Mouse (Mus musculus) embryonic facial prominence, embryonic 14.5 days (tissue): ENCODE measurements around the gene Dip2a. TPM values are rescaled to one million over a fixed set of nuclear protein-coding genes. Genes with fewer than 3 reads are reported as not detected.

Source experiments
- ATAC-seq: fragments of 200-750 bp; cut with Nextera tagmentation; 2 replicates; pipeline ENCODE4 v1.8.0; 2017; ENCODE audit warnings: low read depth, moderate number of reproducible peaks, moderate TSS enrichment
- DNase-seq: peaks from one replicate; pipeline ENCODE4 v3.0.0-alpha.2; 2015; ENCODE audit warnings: low spot score
- H3K27ac ChIP-seq: fragments of 300-500 bp; sonication (generic); replicated peaks from 2 replicates; pipeline ENCODE4 v1.5.1; 2014; ENCODE audit warnings: low read depth, mild to moderate bottlenecking, low read length, moderate library complexity
- H3K27me3 ChIP-seq: fragments of 300-500 bp; sonication (generic); replicated peaks from 2 replicates; pipeline ENCODE4 v1.6.1; 2014; ENCODE audit warnings: low read length; ENCODE audit not compliant: control insufficient read depth, insufficient read depth
- H3K36me3 ChIP-seq: fragments of 300-500 bp; sonication (generic); 2 replicates; pipeline ENCODE4 v1.6.1; 2014; ENCODE audit warnings: low read length, mixed read lengths; ENCODE audit not compliant: control insufficient read depth, insufficient read depth
- H3K4me1 ChIP-seq: fragments of 300-500 bp; sonication (generic); 2 replicates; pipeline ENCODE4 v1.6.1; 2014; ENCODE audit warnings: antibody characterized with exemption, low read length; ENCODE audit not compliant: control insufficient read depth, insufficient read depth
- H3K4me2 ChIP-seq: fragments of 300-500 bp; sonication (generic); 2 replicates; pipeline ENCODE4 v1.6.1; 2014; ENCODE audit warnings: low read depth, mild to moderate bottlenecking, low read length, moderate library complexity, mixed read lengths
- H3K4me3 ChIP-seq: fragments of 300-500 bp; sonication (generic); 2 replicates; pipeline ENCODE4 v1.5.1; 2014; ENCODE audit warnings: low read depth, mild to moderate bottlenecking, low read length
- H3K9ac ChIP-seq: fragments of 300-500 bp; sonication (generic); 2 replicates; pipeline ENCODE4 v1.6.1; 2014; ENCODE audit warnings: low read depth, mild to moderate bottlenecking, low read length, moderate library complexity, mixed read lengths
- H3K9me3 ChIP-seq: fragments of 300-500 bp; sonication (generic); 2 replicates; pipeline ENCODE4 v1.6.1; 2016; ENCODE audit warnings: low read length; ENCODE audit not compliant: control insufficient read depth
- WGBS: fragments of 180-500 bp; shearing (Covaris S2); extraction: QIAGEN DNeasy Blood & Tissue Kit; methylation state at CpG from one replicate; pipeline ENCODE4 v1.1.7; 2014; 5-methylcytosine and 5-hydroxymethylcytosine counted together
- polyA plus RNA-seq: library from polyadenylated mRNA; unstranded; fragments of >200 nt; fragmentation: Nextera tagmentation; extraction: Ambion mirVana; gene quantifications from 2 replicates; pipeline ENCODE4 v1.2.1, GENCODE M21; 2014

The Dip2a gene
- polyA plus RNA-seq, 1 experiment from 2014 or later, result 7.7 TPM

DNA sequence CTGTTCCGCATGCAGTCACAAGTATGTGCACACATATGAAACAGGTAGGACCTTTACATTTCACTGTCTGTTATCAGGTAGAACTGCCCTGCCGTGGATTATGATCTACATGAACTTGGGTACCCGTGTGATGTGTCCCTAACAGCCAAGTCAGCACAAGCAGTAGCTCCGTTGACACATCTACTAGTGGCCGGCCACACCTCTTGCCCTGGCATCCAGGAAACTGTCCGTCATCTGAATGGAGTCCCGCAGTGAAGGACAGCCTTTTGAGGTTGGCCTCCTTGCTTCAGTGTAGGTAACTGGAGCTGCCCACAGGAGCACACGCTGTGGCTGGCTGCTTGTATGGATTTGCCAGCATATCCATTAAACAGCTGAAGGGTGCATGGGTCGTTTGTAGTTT, 126.9 kb downstream of the Dip2a start:
- ATAC-seq (no peak), DNase-seq (no peak)
- no peak overlapping the region for H3K4me2 ChIP-seq
- H3K36me3 ChIP-seq, result peaks cover 89% of the 10 kb centered on the region
- H3K4me3 ChIP-seq, result no peak overlapping the region
- H3K9ac ChIP-seq, result no peak overlapping the region
- WGBS, result 75% methylated on average over 9 of the region's 9 CpGs
- no peak overlapping the region for H3K27ac ChIP-seq
- H3K4me1 ChIP-seq, result no peaks in the 10 kb centered on the region
- H3K9me3 ChIP-seq, result peaks cover 16% of the 10 kb centered on the region
- H3K27me3 ChIP-seq, result no peaks in the 10 kb centered on the region

- Histone ChIP-seq H3K9ac (no peak overlapping the region), H3K4me2 (no peak overlapping the region), H3K4me1 (no peaks in the 10 kb centered on the region), H3K27ac (no peak overlapping the region), H3K36me3 (peaks cover 88% of the 10 kb centered on the region), H3K27me3 (no peaks in the 10 kb centered on the region), H3K9me3 (peaks cover 16% of the 10 kb centered on the region), H3K4me3 (no peak overlapping the region)
- no peak for ATAC-seq
- DNase-seq, result no peak
- WGBS, result 95% methylated on average over 17 of the region's 17 CpGs
Measured at GRCm38 (mm10) chr10:76217056-76217455, 128.0 kb downstream of the Dip2a start.

GRCm38 (mm10) chr10:76214161-76214560, 130.9 kb downstream of the Dip2a start:
- no peak overlapping the region for H3K4me3 ChIP-seq
- no peak overlapping the region for H3K9ac ChIP-seq
- no peak for DNase-seq
- no peaks in the 10 kb centered on the region for H3K4me1 ChIP-seq
- H3K27ac ChIP-seq, result no peak overlapping the region
- ATAC-seq, result no peak
- 95% methylated on average over 4 of the region's 4 CpGs for WGBS
- H3K27me3 ChIP-seq, result no peaks in the 10 kb centered on the region
- peaks cover 16% of the 10 kb centered on the region for H3K9me3 ChIP-seq
- H3K36me3 ChIP-seq, result peaks cover 77% of the 10 kb centered on the region
- no peak overlapping the region for H3K4me2 ChIP-seq

DNA sequence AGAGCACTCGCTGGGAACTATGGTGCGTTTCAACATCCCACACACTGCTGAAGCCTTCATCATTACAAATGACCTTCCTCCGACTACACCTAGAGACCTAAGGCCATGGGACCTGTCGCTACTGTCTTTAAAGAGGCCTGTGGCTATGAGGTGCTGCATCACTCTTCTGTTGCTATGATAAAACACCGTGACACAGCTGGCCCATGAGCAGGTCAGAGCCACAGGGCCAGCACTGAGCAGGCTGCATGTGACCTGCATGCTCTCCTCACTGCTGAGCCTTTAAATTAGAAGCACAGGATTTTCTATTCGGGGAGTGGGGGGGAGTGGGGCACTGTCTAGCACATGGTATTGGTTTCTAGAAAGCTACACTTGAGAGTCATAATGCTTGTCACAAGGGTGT, 133.0 kb downstream of the Dip2a start:
- no peak overlapping the region for H3K9ac ChIP-seq
- no peak overlapping the region for H3K4me2 ChIP-seq
- ATAC-seq (no peak), DNase-seq (no peak)
- H3K27me3 ChIP-seq, result no peaks in the 10 kb centered on the region
- no peak overlapping the region for H3K4me3 ChIP-seq
- no peak overlapping the region for H3K27ac ChIP-seq
- H3K4me1 ChIP-seq, result no peaks in the 10 kb centered on the region
- WGBS, result 92% methylated on average over 6 of the region's 6 CpGs
- peaks cover 86% of the 10 kb centered on the region for H3K36me3 ChIP-seq
- H3K9me3 ChIP-seq, result peaks cover 16% of the 10 kb centered on the region

DNA sequence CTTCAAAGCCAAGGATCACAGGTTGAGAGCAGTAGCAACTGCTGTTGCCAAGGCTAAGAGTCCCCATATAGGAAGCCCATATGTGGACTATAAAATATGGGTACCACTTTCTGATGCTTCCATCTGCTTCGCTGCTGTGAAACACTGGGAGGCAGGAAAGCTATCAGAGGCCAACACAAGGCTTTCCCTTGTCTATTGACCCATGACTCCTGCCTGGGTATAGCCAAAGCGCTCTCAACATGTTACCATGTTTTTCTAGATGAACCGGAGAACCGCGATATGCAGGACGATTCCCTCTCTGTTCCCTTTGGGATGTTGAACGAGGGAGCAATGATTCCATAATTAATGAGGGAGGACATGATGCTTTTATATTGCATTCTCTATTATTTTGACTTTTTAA, 134.3 kb downstream of the Dip2a start:
- DNase-seq (no peak), ATAC-seq (no peak)
- Histone ChIP-seq H3K36me3 (peaks cover 84% of the 10 kb centered on the region), H3K27me3 (no peaks in the 10 kb centered on the region), H3K4me3 (no peak overlapping the region), H3K27ac (no peak overlapping the region), H3K4me1 (no peaks in the 10 kb centered on the region), H3K4me2 (no peak overlapping the region), H3K9ac (no peak overlapping the region), H3K9me3 (peaks cover 16% of the 10 kb centered on the region)
- WGBS, result 95% methylated on average over 7 of the region's 7 CpGs

Other genes with a start within 250 kb of the Dip2a start
- gene Slc5a4b, start 234.3 kb downstream of the Dip2a start, polyA plus RNA-seq, result not detected in 2 replicates
- not detected in 2 replicates for gene Slc5a4a, start 197.8 kb downstream of the Dip2a start, polyA plus RNA-seq
- gene Prmt2, start 107.4 kb downstream of the Dip2a start, polyA plus RNA-seq, result 68.7 and 71.5 TPM in 2 replicates
- gene S100b, start 91.4 kb downstream of the Dip2a start, polyA plus RNA-seq, result 12.9 and 14.6 TPM in 2 replicates
- gene AC141477.1, start 95.2 kb upstream of the Dip2a start, polyA plus RNA-seq, result not detected in 2 replicates
- 17.5 and 19.1 TPM in 2 replicates for gene Pcnt, start 97.5 kb upstream of the Dip2a start, polyA plus RNA-seq
- gene 2610028H24Rik, start 103.8 kb upstream of the Dip2a start, polyA plus RNA-seq, result 0.25 and 2.2 TPM in 2 replicates
- gene Mcm3ap, start 123.6 kb upstream of the Dip2a start, polyA plus RNA-seq, result 53.1 and 63.3 TPM in 2 replicates
- gene Ybey, start 123.8 kb upstream of the Dip2a start, polyA plus RNA-seq, result 3.3 and 4.2 TPM in 2 replicates
- 19.2 and 27.9 TPM in 2 replicates for gene Lss, start 186.3 kb upstream of the Dip2a start, polyA plus RNA-seq
- not detected in 2 replicates for gene Spatc1l, start 217.0 kb upstream of the Dip2a start, polyA plus RNA-seq
- gene Ftcd, start 230.4 kb upstream of the Dip2a start, polyA plus RNA-seq, result 0.11 TPM in 1 of 2 replicates, not detected in the other